Mouse (Mus musculus) forebrain, embryonic 11.5 days (tissue): ENCODE data around the gene Plod1. TPM values are rescaled to one million over a fixed set of nuclear protein-coding genes. Genes with fewer than 3 reads are reported as not detected.

ENCODE experiments used
- ATAC-seq: fragments of 200-750 bp; cut with Nextera tagmentation; replicated peaks from 2 replicates; pipeline ENCODE4 v1.8.0; 2017; ENCODE audit warnings: moderate TSS enrichment; ENCODE audit not compliant: low FRiP score
- DNase-seq: peaks from one replicate; pipeline ENCODE4 v3.0.0-alpha.2; 2017; ENCODE audit warnings: low spot score
- H3K27ac ChIP-seq: fragments of 300-500 bp; sonication (generic); 2 replicates; pipeline ENCODE4 v1.5.1; 2014; ENCODE audit warnings: low read depth, low read length
- H3K27me3 ChIP-seq: fragments of 300-500 bp; sonication (generic); 2 replicates; pipeline ENCODE4 v1.6.1; 2014; ENCODE audit warnings: mild to moderate bottlenecking, low read length, mixed read lengths; ENCODE audit not compliant: control insufficient read depth, insufficient read depth
- H3K36me3 ChIP-seq: fragments of 300-500 bp; sonication (generic); 2 replicates; pipeline ENCODE4 v1.6.1; 2014; ENCODE audit warnings: mild to moderate bottlenecking, low read length, moderate library complexity, mixed read lengths; ENCODE audit not compliant: control insufficient read depth, insufficient read depth
- H3K4me1 ChIP-seq: fragments of 300-500 bp; sonication (generic); replicated peaks from 2 replicates; pipeline ENCODE4 v1.6.1; 2014; ENCODE audit warnings: low read length, mixed read lengths; ENCODE audit not compliant: control insufficient read depth, insufficient read depth
- H3K4me2 ChIP-seq: fragments of 300-500 bp; sonication (generic); 2 replicates; pipeline ENCODE4 v1.6.1; 2014; ENCODE audit warnings: low read depth, mild to moderate bottlenecking, low read length, moderate library complexity, mixed read lengths; ENCODE audit not compliant: severe bottlenecking
- H3K4me3 ChIP-seq: fragments of 300-500 bp; sonication (generic); 2 replicates; pipeline ENCODE4 v1.5.1; 2014; ENCODE audit warnings: low read depth, low read length
- H3K9ac ChIP-seq: fragments of 300-500 bp; sonication (generic); 2 replicates; pipeline ENCODE4 v1.6.1; 2014; ENCODE audit warnings: low read length
- H3K9me3 ChIP-seq: fragments of 300-500 bp; sonication (generic); 2 replicates; pipeline ENCODE4 v1.6.1; 2016; ENCODE audit warnings: low read length, mixed read lengths; ENCODE audit not compliant: control insufficient read depth
- WGBS: fragments of 180-500 bp; shearing (Covaris S2); extraction: QIAGEN DNeasy Blood & Tissue Kit; methylation state at CpG from one replicate; pipeline ENCODE4 v1.1.7; 2014; 5-methylcytosine and 5-hydroxymethylcytosine counted together
- polyA plus RNA-seq: library from polyadenylated mRNA; unstranded; fragments of >200 nt; fragmentation: Nextera tagmentation; extraction: Ambion mirVana; gene quantifications from 2 replicates; pipeline ENCODE4 v1.2.1, GENCODE M21; 2014

The Plod1 gene
- polyA plus RNA-seq, 1 experiment from 2014 or later = 21.6 TPM

- H3K36me3 ChIP-seq = peaks cover 18% of the 10 kb centered on the region; the same call in 1 of the 2 replicates
- H3K4me2 ChIP-seq = no peak overlapping the region
These were observed 70.9 kb downstream of the Plod1 start for GRCm38 (mm10) chr4:147865651-147866050.

DNA sequence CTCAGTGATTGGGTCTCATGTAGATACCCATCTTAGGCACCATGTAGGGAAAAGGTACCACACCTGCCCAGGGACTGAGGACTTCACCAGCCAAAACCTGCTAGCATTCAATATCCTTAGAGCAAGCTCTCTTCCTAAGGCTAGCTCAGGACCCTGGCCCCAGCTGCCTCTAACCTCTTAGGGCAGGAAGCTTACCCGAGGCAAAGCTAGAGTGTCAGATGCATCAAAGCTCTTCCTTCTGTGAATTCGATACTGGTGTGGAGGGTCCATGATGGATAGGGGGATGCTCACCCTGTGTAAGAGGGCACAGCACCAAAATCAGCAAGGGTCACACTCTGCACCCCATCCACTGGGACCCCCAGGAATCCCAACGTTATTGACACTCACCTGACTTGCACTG lies 74.5 kb downstream of the Plod1 start:
- Histone ChIP-seq H3K4me2 (no peak overlapping the region), H3K36me3 (peaks cover 18% of the 10 kb centered on the region; the same call in 1 of the 2 replicates), H3K4me1 (no peaks in the 10 kb centered on the region), H3K9me3 (no peaks in the 10 kb centered on the region), H3K4me3 (no peak overlapping the region), H3K27ac (no peak overlapping the region), H3K9ac (no peak overlapping the region), H3K27me3 (no peaks in the 10 kb centered on the region)
- WGBS = 94% methylated on average over 3 of the region's 3 CpGs
- ATAC-seq = no peak
- no peak for DNase-seq

More at GRCm38 (mm10) chr4:147865651-147866050, 70.9 kb downstream of the Plod1 start:
- no peaks in the 10 kb centered on the region for H3K27me3 ChIP-seq
- no peak overlapping the region for H3K4me3 ChIP-seq
- DNase-seq (no peak), ATAC-seq (no peak)
- no peaks in the 10 kb centered on the region for H3K9me3 ChIP-seq
- H3K4me1 ChIP-seq = peaks cover 6% of the 10 kb centered on the region
- WGBS = 87% methylated on average over 6 of the region's 6 CpGs
- H3K27ac ChIP-seq = no peak overlapping the region
- no peak overlapping the region for H3K9ac ChIP-seq

Other genes starting within 250 kb of the Plod1 start
- not detected in 2 replicates for gene Zfp534, start 234.2 kb downstream of the Plod1 start, polyA plus RNA-seq
- gene Zfp984, start 127.0 kb downstream of the Plod1 start, polyA plus RNA-seq = 7.6 and 9.7 TPM in 2 replicates
- 6.5 and 8.0 TPM in 2 replicates for gene Zfp933, start 88.4 kb downstream of the Plod1 start, polyA plus RNA-seq
- gene Miip, start 68.0 kb downstream of the Plod1 start, polyA plus RNA-seq = 53.6 and 54.1 TPM in 2 replicates
- gene Fv1, start 67.8 kb downstream of the Plod1 start, polyA plus RNA-seq = 15.4 and 17.1 TPM in 2 replicates
- gene Mfn2, start 32.1 kb downstream of the Plod1 start, polyA plus RNA-seq = 47.5 and 49.0 TPM in 2 replicates
- gene 2510039O18Rik, start 4.1 kb upstream of the Plod1 start, polyA plus RNA-seq = 16.3 and 16.7 TPM in 2 replicates
- gene Nppb, start 49.0 kb upstream of the Plod1 start, polyA plus RNA-seq = not detected in 2 replicates
- gene Nppa, start 64.0 kb upstream of the Plod1 start, polyA plus RNA-seq = 0.29 TPM in 1 of 2 replicates, not detected in the other
- 14.6 and 15.5 TPM in 2 replicates for gene Clcn6, start 102.1 kb upstream of the Plod1 start, polyA plus RNA-seq
- 25.5 and 27.6 TPM in 2 replicates for gene Mthfr, start 102.3 kb upstream of the Plod1 start, polyA plus RNA-seq
- 15.0 and 15.6 TPM in 2 replicates for gene Agtrap, start 151.3 kb upstream of the Plod1 start, polyA plus RNA-seq
- 68.5 and 75.0 TPM in 2 replicates for gene Mad2l2, start 193.6 kb upstream of the Plod1 start, polyA plus RNA-seq
- 3.8 and 5.0 TPM in 2 replicates for gene Draxin, start 193.9 kb upstream of the Plod1 start, polyA plus RNA-seq
- gene Fbxo6, start 215.4 kb upstream of the Plod1 start, polyA plus RNA-seq = 10.2 and 13.6 TPM in 2 replicates
- gene Fbxo44, start 223.7 kb upstream of the Plod1 start, polyA plus RNA-seq = 44.9 and 45.0 TPM in 2 replicates
- gene Fbxo2, start 223.9 kb upstream of the Plod1 start, polyA plus RNA-seq = 0.87 and 0.91 TPM in 2 replicates